Mouse (Mus musculus) right cerebral cortex, adult 18-20 months (tissue): ENCODE results near the gene Capns1.
"Not testable (repeated sequence)": the region's sequence is repeated elsewhere in the genome, so short reads cannot be mapped to it uniquely, and the experiment has no call there.

ENCODE experiments used
- DNase-seq: peaks from one replicate; pipeline ENCODE4 v3.0.0; 2022; ENCODE audit warnings: mixed read lengths

The Capns1 gene

DNA sequence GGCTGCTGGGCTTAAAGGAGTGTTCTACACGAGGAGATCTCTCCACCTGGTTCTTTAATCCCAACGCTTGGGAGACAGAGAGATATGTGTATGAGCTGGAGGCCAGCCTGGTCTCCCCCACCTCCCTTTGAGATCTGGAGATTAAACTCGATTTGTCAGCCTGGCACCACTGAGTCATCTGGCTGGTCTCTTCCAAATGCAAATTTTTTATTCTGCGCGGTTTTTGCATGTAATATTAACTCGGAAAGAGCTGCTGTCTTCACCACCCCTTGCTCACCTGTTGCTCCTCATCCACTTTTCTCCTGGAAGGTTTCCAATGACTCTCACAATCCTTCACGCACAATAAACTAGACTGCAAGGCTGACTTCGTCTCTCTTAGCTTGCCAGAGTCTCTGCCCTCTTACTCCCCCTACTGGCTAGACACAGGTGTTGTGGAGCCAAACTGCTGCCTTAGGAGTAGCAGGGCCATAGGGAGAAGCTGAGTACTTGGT lies at the start of gene Capns1:
Capns1 (minus strand) TSS at position 331 of the 491 bp plus-strand sequence.
- DNase-seq: peak; percentile 55

DNA sequence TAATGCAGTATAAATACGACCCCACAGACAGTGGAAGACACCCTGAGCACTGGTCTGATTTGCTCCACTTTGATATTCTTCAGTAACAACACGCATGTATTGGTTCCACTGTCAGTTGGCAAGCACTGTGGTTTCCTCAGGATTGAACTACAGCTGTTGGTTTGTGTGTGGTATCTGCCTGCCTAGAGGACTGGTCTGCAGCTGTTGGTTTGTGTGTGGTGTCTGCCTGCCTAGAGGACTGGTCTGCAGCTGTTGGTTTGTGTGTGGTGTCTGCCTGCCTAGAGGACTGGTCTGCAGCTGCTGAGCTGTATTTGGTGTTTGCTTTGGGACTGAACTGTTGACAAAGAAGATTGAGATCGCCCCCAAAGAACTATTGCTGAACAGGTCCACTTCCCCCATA lies 38.8 kb upstream of the Capns1 start:
- not testable (repeated sequence) for DNase-seq

GRCm38 (mm10) chr7:30235625-30236024 lies 37.0 kb upstream of the Capns1 start, which contains the start of gene Ovol3:
TSS of gene Ovol3 (minus strand) at chr7:30235725.
- DNase-seq: no peak

DNA sequence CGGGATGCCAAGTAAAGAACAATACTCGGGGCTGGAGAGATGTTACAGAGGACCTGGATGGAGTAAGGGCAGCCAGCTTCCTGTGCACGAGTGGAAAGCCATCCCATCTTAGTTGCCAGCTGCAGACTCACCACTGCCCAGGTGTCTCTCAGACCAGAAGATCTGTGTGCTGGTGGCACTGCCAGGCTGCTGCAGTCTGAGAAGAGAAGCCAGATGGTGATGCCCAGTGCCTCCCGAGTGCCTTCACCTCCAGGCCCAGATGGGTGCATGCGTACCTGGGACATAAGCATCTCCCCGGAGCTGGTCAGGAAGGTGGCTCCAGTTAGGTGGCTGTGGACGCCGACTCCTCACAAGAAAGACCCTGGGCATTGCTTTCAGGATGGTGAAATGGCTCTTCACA lies 36.5 kb upstream of the Capns1 start:
- no peak for DNase-seq

- no peak for DNase-seq
Measured at GRCm38 (mm10) chr7:30234276-30234858, 35.8 kb upstream of the Capns1 start.

DNA sequence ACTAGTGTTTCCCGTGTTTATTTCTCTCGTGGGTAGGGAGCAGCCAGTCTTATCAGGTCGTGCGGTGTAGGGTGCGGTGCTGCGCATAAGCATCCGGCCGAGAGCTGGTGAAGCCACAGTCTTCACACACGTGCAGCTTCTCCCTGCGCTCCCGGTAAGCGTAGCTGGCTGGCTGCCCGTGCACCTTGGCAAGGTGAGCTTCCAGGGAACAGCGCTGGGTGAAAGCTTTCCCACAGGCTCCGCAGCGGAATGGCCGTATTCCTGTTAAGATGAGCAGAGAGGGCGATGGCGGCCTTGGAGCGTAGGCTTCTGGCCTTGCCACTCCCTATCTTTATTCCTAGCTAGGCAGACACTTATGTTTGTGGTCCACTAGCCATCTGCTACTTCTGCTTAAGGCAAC lies 34.8 kb upstream of the Capns1 start:
- no peak for DNase-seq

DNA sequence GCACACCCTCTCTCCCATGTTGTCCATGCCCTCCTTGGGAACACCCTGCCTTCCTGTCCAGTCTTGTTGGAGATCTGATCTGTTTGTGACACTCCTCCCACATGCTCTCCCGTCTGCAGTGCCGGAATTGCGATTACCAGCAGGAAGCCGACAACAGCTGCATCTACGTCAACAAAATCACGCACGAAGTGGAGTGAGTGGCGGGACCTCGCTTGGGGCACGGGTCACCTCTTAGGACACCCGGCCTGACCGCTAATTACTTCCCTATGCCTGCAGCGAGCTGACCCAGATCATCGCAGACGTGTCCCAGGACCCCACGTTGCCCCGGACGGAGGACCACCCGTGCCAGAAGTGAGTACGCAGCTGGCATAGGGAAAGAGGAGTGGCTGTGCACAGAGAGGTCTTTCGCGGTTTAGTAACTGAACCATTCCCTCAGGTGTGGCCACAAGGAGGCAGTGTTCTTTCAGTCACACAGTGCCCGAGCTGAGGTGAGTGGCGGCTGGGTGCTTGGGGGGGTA lies 34.1 kb upstream of the Capns1 start:
- no peak for DNase-seq

- DNase-seq: peak; percentile 99
Measured at GRCm38 (mm10) chr7:30231669-30232454, 33.3 kb upstream of the Capns1 start, which contains the start of the genes Polr2i and Tbcb. TSS of gene Polr2i (plus strand) at chr7:30231948. TSS of gene Tbcb (minus strand) at chr7:30232272.

GRCm38 (mm10) chr7:30231328-30231668 lies 32.7 kb upstream of the Capns1 start:
- no peak for DNase-seq

GRCm38 (mm10) chr7:30224206-30224605 lies 25.6 kb upstream of the Capns1 start:
- no peak for DNase-seq

DNA sequence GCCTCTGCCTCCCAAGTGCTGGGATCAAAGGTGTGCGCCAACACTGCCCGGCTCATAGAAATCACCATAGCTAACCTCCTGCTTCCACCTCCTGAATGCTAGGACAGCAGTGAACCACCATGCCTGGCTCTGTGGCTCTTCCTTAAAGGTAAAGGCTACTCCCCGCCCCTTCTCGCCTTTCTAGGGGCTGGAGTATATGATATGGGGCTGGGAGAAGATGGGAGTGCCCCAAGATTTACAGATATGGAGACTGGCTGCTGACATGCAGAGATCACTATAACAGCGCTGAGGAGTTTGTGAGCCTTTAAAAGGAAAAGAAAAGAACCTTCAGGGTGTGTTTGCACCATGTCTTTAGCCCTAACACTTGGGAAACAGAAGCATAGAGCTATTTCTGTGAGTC lies 23.6 kb upstream of the Capns1 start:
- DNase-seq: no peak

DNA sequence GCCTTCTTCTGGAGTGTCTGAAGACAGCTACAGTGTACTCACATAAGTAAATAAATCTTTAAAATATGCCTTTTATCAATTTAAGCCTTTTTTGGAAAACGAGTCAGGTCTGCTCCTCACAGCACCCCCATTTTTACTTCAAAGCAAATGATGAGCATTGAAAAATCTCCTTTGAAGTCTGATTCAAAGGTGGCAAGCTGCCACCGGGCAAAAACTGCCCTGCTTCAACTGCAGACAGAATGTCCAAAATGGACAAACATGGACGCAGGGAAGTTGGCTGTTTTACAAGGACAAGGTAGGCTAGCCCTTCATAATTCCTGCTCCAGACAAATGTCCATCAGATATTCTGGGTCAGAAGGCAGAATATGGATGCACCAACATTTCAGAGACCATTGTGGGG lies 22.8 kb upstream of the Capns1 start:
- no peak for DNase-seq

DNA sequence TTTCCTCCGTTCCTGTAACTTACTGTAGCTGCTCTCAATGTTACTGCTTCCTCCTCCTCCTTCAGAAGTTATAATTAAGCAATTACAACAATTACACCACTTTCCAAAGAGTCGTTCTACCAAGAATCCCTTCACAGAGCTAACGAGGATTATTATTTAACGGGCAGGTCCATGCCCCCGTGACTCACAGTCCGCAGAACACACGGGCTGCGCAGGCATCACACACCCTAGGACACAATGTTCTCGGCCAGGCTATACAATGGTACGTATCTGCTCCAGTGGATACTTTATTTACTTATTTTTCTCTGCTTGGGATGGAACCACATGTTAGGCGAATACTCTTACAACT lies 21.4 kb upstream of the Capns1 start:
- DNase-seq: no peak

- no peak for DNase-seq
Measured at GRCm38 (mm10) chr7:30219293-30220007, 20.8 kb upstream of the Capns1 start.

GRCm38 (mm10) chr7:30217277-30217676 lies 18.7 kb upstream of the Capns1 start:
- DNase-seq: no peak

DNA sequence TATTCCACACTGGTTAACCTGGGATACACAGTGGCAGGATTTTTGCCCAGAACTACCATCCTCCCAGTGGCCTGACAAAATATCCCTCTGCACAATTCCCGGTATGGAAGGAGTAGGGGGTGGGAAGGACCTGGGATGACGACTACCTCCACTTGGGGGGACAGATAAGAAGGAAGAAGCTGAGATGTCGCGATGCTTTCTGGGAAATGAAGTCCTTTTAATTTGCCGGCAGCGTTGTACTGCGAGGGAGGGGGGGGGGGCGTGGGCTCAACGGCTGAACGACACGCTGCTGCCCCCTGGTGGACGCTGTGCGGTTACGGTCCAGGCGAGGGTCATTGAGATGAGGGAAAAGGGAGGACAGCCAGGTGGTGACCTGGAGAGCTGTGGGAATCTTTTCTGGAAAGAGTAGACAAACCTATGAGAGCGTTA lies 18.1 kb upstream of the Capns1 start:
- DNase-seq: peak; percentile 83

DNA sequence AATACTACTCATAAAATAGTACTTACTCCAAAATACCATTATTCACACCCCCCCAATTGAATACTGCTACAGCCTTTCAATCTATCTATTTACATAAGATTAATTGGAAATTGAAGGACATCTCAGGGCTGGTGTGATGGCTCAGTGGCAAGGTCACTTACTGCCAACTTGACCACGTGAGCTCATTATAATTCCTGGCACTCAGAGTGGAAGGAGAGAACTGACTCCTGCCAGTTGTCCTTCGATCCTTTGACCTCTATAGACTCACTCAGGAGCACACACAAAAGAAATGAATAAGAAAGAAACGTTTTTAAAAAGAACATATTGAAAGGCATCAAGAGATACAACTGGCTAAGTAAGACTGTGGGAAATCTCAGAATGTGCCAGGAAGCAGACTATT lies 17.3 kb upstream of the Capns1 start:
- no peak for DNase-seq

GRCm38 (mm10) chr7:30213881-30214280 lies 15.3 kb upstream of the Capns1 start:
- DNase-seq: no peak

GRCm38 (mm10) chr7:30211025-30211424 lies 12.4 kb upstream of the Capns1 start:
- DNase-seq: no peak

DNA sequence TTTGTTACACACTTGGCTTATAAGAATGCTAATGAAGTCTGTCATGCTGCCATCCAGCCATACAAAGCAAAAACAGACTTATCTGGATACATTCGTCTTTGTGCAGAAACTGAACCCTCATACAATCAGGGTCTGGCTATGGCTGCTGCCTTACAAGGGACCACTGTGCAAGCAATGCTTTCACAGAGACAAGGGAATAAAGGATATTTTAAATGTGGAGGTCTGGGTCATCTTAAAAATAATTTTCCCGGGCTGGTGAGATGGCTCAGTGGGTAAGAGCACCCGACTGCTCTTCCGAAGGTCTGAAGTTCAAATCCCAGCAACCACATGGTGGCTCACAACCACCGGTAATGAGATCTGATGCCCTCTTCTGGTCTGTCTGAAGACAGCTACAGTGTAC lies 7.8 kb upstream of the Capns1 start:
- DNase-seq: not testable (repeated sequence)

- no peak for DNase-seq
Measured at GRCm38 (mm10) chr7:30205383-30205782, 6.8 kb upstream of the Capns1 start.

DNA sequence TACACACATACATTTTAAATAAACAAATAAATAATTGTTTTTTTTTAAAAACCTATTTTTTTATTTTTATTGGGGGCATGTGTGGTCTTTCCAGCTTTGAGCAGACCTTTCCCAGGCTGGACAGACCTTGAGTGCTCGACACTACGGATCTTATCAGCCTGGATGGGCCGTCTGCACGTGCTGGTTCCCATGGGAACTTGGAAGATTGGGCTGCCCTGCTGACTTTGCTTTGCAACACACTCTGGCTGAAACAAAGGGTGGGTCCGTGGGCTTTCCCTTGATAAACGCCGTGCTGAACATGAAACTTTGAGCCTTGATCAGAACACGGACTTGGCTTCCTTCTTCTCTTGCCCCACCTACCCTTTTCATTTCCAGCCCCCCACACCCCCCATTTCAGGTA lies 5.8 kb upstream of the Capns1 start:
- no peak for DNase-seq

DNA sequence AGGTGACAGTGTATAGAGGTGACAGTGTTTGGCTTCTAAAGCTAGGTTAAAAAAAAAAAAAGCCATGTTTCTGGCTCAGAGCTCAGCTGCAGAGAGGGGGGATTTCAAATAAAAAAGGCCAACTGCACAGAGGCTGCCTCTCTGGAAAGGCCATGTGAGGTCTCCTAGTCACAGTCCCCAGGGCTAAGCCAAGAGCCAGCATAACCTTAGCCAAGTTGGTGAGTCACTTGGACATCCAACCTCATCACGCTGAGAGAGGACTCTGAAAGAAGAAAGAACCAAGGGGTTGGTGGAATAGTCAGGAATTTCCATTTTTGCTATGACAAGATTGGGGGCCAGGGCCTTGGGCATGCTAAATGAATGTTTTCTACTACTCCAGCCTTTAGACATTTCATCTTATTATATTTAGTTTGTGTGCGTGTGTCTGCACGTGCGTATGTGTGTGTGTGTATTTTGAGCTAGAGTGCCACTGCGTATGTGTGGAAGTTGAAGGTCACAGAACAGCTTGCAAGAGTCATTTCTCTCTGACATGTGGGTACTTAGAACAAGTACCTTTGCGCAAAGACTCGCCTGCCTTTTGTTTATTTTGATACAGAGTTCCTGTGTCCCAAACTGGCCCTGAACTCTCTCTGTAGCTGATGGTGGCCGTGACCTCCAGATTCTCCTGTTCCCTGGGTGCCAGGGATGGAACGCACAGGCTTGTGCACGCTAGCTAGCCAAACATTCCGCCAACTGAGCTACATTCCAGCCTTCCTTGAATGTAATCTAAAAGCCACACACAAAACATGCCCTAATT lies 4.5 kb upstream of the Capns1 start:
- no peak for DNase-seq
